Mouse (Mus musculus): Measurements from ENCODE around the gene Stpg4. TPM values are rescaled to one million over a fixed set of nuclear protein-coding genes. Genes with fewer than 3 reads are reported as not detected.

The Stpg4 gene
- polyA plus RNA-seq, 1 experiment: not detected

DNA sequence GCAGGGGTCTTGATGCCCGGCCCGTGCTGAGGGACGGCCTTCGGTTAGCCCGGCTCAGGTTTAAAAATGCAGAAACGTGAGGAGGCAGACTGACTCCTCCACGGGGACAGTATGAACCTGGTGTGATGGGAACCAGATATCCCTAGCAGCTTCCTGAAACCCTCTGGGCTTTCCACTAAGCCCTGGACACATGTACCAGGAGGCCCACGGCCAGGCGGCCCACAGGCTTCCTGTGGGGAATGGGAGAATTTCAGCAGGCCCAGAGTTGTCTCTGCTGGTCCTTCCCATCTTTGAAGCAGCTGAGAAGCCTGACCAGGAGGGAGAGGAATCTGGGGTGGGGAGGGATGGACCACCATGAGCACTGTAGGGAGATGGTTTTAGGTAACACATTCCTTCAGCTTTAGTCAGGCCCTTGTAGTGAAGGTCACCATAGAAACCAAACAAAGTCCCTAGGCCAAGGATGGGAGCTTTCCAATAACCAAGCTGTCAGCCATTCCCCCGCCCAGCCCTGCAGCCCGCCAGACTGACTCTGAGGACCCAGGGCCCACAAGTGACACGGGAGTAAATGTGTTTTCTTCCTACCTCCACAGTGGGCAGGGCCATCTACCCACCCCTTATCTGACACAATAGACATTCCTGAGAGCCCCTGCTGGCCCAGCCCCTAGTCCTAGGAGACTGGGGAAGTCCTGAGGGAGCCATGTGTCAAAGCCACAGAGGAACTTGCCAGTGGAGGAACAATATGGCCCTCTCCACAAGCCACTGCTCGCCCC lies 76.9 kb downstream of the Stpg4 start:
- TF ChIP-seq GATA1 (IDR thresholded peaks at IDR 0.05; ENCODE audit: low read length): no peak

DNA sequence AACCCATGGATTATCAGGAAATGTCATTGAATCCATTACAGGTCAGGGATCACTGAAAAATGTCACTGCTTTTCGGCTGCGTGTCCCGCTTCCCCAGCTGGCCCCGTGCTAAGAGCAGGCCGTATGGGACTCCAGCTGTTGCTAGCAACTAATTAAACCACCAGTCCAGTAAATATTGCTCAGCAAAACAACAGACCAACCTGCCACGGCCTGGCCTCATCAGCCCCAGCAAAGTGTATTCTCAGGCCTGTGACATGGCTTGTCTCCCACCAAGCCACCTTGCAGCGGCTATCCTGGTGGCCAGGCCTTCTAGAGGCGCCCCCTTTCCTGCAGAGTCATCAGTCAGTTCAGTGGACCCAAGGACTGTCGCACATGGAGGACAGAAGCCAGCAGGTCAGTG lies 78.0 kb downstream of the Stpg4 start:
- no peak for TF ChIP-seq GATA1 (IDR thresholded peaks at IDR 0.05; ENCODE audit: low read length)

DNA sequence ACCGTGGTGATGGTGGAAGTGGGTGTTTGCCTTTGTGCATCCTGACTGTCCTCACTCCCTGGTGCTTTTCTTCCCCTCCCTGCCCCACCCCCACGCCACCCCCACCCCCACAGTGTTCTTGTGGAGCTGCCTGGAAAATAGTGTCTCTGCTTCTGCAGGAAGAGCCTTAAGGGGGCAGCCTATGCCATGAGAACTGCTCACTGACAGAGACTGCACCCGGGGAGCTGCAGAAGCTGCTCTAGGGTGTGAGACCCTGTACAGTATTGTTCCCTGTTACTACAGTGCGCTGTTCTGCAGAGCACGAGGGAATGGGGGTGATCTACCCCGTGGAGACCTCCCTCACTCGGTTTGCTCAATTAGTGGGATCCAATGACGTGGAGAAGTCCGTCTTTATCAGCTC lies 78.5 kb downstream of the Stpg4 start:
- TF ChIP-seq GATA1 (IDR thresholded peaks at IDR 0.05; ENCODE audit: low read length): no peak

DNA sequence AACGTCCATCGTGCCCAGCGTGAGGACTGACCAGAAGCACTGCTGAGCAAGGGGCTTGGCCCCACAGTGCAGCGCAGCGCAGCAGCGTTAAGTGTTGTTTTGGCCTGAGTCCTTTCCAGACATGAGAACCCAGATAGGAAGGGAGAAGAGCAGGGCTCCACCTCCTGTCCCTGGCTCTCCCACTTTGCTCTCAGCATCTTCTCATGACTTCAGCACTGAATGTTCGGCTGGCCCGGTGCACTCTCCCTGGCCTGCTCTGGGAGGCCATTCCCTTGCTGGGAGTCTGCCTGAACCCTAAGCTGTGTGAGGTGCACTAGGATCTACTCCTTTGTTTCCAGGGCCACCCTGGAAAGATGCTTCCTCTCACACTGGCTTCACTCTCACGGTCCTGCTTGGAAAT lies 79.2 kb downstream of the Stpg4 start:
- no peak for TF ChIP-seq GATA1 (IDR thresholded peaks at IDR 0.05; ENCODE audit: low read length)

DNA sequence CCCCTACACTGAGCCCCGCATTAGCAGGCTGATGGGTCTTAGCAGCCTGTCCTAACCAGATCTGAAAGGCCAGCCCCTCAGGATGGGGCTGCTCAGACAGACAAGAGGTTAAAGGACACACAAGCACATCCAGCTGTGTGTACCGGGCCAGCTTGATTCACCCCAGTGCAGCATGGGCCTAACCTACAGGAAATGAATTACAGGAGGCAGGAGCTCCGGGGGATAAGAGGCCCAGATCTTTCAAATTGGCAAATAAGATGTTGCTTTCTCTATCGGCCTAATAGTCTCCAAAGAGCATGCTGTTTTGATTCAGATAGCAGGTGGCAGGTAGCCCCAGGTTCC lies 82.3 kb downstream of the Stpg4 start:
- no peak for TF ChIP-seq GATA1 (IDR thresholded peaks at IDR 0.05; ENCODE audit: low read length)

DNA sequence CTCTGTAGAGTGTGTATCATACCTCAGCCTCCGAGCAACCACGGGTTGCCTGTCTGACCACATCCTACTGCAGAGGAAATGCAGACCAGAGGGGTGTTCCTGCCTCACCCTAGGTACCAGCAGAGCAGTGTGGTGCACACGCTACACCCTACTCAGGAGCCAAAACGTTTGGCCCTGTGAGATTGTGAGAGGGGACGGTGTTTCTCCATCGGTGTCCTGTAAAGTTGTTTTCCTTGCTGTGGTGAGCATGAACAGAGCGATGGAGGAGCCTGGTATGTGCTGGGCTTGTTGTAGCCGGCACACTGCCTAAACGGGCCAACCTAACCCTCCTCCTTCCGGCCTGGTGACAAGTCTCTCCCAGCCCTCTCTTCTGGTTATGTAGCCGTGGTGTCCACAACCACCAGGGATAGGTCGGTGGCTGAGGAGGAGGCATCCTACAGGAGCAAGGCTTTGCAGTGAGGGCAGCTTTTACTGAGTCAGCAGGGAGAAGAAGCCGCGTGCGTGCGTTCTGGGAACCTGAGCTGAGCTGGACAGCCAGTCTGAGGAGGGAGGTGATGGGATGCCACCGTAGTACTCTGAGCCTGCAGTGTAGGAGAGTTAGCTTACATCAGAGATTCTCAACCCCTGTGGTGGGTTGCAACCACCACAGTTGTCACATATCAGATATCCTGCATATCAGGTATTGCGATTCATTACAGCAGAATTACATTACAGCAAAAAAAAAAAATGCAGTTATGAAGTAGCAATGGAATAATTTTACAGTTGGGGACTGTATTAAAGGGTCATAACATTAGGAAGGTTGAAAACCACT lies 82.9 kb downstream of the Stpg4 start:
- TF ChIP-seq GATA1 (IDR thresholded peaks at IDR 0.05; ENCODE audit: low read length): no peak

DNA sequence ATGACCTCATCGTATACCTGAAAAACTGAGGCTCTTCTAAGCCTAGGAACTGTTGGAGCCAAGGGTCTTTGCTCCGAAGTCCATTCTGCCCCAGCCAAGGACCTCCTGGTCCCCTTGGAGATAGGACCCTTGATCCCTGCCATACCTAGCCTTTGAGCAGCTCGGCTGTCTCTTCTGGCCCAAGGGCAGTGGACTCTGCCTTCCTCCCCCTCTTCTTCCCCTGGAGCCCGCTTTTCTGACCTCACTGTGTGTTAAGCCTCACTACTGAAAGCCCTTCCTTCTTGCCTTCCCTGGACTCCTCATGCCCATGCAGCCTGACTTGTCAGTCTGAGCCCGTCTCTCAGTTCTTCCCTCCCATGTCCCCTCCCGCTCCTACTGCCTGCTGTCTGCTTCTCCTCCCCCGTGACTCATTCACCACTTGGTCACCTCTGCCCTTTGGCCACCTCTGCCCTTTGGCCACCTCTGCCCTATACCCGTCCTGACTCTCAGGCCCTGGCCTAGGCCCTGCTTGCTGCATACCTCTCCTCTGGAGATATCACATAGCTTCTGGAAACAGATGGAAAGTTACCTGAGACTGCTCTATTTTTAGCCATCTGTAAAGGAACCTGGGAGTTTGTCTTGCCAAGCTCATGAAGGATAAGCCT lies 84.4 kb downstream of the Stpg4 start:
- no peak for TF ChIP-seq GATA1 (IDR thresholded peaks at IDR 0.05; ENCODE audit: low read length)

Other genes starting within 250 kb of the Stpg4 start
- 2.2 and 7.4 TPM in 2 replicates for gene Mcfd2, start 161.8 kb downstream of the Stpg4 start, polyA plus RNA-seq (2012)
- 31.2 and 36.6 TPM in 2 replicates for gene Ttc7, start 144.9 kb downstream of the Stpg4 start, polyA plus RNA-seq (2012)
- 25.5 and 27.3 TPM in 2 replicates for gene Calm2, start 19.2 kb upstream of the Stpg4 start, polyA plus RNA-seq (2012)
- not detected in 2 replicates for gene Epcam, start 208.2 kb upstream of the Stpg4 start, polyA plus RNA-seq (2012)
- 50.4 and 63.4 TPM in 2 replicates for gene Msh2, start 244.6 kb upstream of the Stpg4 start, polyA plus RNA-seq (2012)